Mouse (Mus musculus) lung, embryonic 14.5 days (tissue): ENCODE results near the gene Gm20662. TPM values are rescaled to one million over a fixed set of nuclear protein-coding genes. Genes with fewer than 3 reads are reported as not detected.

ENCODE experiments used
- ATAC-seq: fragments of 200-750 bp; cut with Nextera tagmentation; 2 replicates; pipeline ENCODE4 v1.8.0; 2017; ENCODE audit warnings: mild to moderate bottlenecking, moderate TSS enrichment, moderate library complexity; ENCODE audit not compliant: insufficient read depth
- DNase-seq: peaks from one replicate; pipeline ENCODE4 v3.0.0-alpha.2; 2015
- H3K27ac ChIP-seq: fragments of 300-500 bp; sonication (generic); 2 replicates; pipeline ENCODE4 v1.5.1; 2014; ENCODE audit warnings: low read depth, mild to moderate bottlenecking, moderate library complexity
- H3K27me3 ChIP-seq: fragments of 300-500 bp; sonication (generic); 2 replicates; pipeline ENCODE4 v1.6.1; 2014; ENCODE audit warnings: low read length, control low read depth; ENCODE audit not compliant: insufficient read depth
- H3K36me3 ChIP-seq: fragments of 300-500 bp; sonication (generic); 2 replicates; pipeline ENCODE4 v1.6.1; 2014; ENCODE audit warnings: control low read depth; ENCODE audit not compliant: insufficient read depth
- H3K4me1 ChIP-seq: fragments of 300-500 bp; sonication (generic); 2 replicates; pipeline ENCODE4 v1.6.1; 2014; ENCODE audit warnings: antibody characterized with exemption, control low read depth; ENCODE audit not compliant: insufficient read depth
- H3K4me2 ChIP-seq: fragments of 300-500 bp; sonication (generic); 2 replicates; pipeline ENCODE4 v1.6.1; 2014; ENCODE audit warnings: mild to moderate bottlenecking
- H3K4me3 ChIP-seq: fragments of 300-500 bp; sonication (generic); 2 replicates; pipeline ENCODE4 v1.5.1; 2014; ENCODE audit warnings: low read depth, low read length
- H3K9ac ChIP-seq: fragments of 300-500 bp; sonication (generic); 2 replicates; pipeline ENCODE4 v1.6.1; 2014
- H3K9me3 ChIP-seq: fragments of 300-500 bp; sonication (generic); 2 replicates; pipeline ENCODE4 v1.6.1; 2016; ENCODE audit warnings: low read depth, low read length, control low read depth
- CTCF ChIP-seq: IDR thresholded peaks from 2 replicates; pipeline ENCODE4 v1.5.1; 2016; ENCODE audit warnings: antibody characterized with exemption, low read depth
- WGBS: fragments of 180-500 bp; shearing (Covaris S2); extraction: QIAGEN DNeasy Blood & Tissue Kit; methylation state at CpG from one replicate; pipeline ENCODE4 v1.1.7; 2014; 5-methylcytosine and 5-hydroxymethylcytosine counted together
- polyA plus RNA-seq: library from polyadenylated mRNA; unstranded; fragments of >200 nt; fragmentation: Nextera tagmentation; extraction: Ambion mirVana; gene quantifications from 2 replicates; pipeline ENCODE4 v1.2.1, GENCODE M21; 2014

Gene Gm20662
- polyA plus RNA-seq, 1 experiment from 2014 or later = 0.37 TPM

DNA sequence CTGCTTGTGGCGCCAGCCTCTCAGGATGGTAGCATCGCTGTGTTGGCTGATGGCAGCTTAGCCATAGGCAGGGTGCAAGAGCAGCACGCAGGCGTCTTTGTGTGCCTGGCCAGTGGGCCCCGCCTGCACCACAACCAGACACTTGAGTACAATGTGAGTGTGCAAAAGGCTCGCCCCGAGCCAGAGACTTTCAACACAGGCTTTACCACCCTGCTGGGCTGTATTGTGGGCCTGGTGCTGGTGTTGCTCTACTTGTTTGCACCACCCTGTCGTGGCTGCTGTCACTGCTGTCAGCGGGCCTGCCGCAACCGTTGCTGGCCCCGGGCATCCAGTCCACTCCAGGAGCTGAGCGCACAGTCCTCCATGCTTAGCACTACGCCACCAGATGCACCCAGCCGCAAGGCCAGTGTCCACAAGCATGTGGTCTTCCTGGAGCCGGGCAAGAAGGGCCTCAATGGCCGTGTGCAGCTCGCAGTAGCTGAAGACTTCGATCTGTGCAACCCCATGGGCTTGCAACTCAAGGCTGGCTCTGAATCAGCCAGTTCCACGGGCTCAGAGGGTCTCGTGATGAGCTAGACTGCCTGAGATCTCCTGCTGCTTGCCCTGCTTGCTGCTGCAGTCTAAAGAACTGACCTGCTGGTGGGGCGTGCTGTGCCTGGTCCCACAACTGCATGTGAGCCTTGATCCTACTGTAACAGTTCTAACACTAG lies 58.3 kb downstream of the Gm20662 start:
- no peak overlapping the region for H3K9ac ChIP-seq
- H3K4me2 ChIP-seq = no peak overlapping the region
- WGBS = 84% methylated on average over 22 of the region's 22 CpGs
- no peaks in the 10 kb centered on the region for H3K9me3 ChIP-seq
- no peak for TF ChIP-seq CTCF
- DNase-seq = no peak
- ATAC-seq = no peak
- no peak overlapping the region for H3K4me3 ChIP-seq
- H3K27me3 ChIP-seq = no peaks in the 10 kb centered on the region
- H3K36me3 ChIP-seq = peaks cover 79% of the 10 kb centered on the region
- H3K4me1 ChIP-seq = peaks cover 5% of the 10 kb centered on the region; the same call in 1 of the 2 replicates
- H3K27ac ChIP-seq = no peak overlapping the region

DNA sequence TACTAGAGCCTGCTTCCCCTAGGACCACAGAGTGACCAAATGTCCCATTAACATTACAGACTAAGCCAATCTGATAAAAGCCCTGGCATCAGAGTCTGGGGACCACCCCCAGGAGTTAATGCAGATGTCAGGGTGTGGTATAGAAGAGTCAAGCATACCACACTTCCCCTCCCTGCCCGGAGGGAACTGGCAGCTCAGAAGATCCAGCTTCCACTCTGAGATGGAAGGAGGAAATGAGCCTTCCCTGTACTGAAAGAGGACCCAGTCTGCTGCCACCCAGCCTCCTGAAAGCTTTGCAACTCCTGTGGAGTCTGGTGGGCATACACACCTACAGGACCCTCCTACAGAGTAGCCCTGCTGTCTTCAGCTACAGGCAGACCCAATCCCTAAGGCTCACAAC lies 58.9 kb downstream of the Gm20662 start:
- no peak overlapping the region for H3K9ac ChIP-seq
- H3K36me3 ChIP-seq = peaks cover 81% of the 10 kb centered on the region
- no peak for TF ChIP-seq CTCF

DNA sequence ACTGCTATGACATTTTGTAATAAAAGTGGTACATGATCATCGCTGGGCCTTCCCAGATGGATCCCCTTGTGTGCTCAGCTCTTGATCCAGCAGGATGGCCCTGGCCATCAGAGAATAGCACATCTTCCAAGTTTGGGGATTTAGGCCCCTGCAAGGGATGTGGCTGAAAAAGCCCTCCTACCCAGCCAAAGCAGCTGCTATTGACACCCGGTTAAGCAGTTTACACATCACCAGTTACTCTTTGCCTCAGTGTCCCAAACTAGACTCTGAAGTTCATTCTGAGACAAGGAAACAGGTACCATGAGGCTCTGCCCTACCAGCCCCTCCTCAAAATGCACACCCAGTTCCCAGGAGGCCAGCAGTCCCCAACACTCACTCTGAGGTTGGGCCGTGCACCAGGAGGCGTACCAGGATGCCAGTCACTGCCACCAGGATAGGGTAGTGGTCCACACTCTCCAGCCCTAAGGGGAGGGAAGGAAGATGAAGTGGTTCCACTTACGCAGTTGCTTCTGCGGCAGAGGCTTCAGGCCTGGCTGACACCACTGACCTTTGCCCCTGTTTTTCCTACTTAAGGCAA lies 59.6 kb downstream of the Gm20662 start:
- TF ChIP-seq CTCF = no peak
- peaks cover 76% of the 10 kb centered on the region for H3K36me3 ChIP-seq
- H3K9ac ChIP-seq = no peak overlapping the region
- no peaks in the 10 kb centered on the region for H3K9me3 ChIP-seq
- no peak overlapping the region for H3K27ac ChIP-seq
- no peaks in the 10 kb centered on the region for H3K27me3 ChIP-seq
- WGBS = 80% methylated on average over 6 of the region's 6 CpGs
- ATAC-seq (no peak), DNase-seq (no peak)
- H3K4me2 ChIP-seq = no peak overlapping the region
- H3K4me1 ChIP-seq = peaks cover 5% of the 10 kb centered on the region; the same call in 1 of the 2 replicates
- no peak overlapping the region for H3K4me3 ChIP-seq

More for the DNA sequence above, 58.9 kb downstream of the Gm20662 start:
- H3K9me3 ChIP-seq = no peaks in the 10 kb centered on the region
- ATAC-seq (no peak), DNase-seq (no peak)
- no peak overlapping the region for H3K4me2 ChIP-seq
- 58% methylated on average over 1 of the region's 1 CpGs for WGBS
- H3K4me1 ChIP-seq = peaks cover 5% of the 10 kb centered on the region; the same call in 1 of the 2 replicates
- no peak overlapping the region for H3K4me3 ChIP-seq
- H3K27ac ChIP-seq = no peak overlapping the region
- H3K27me3 ChIP-seq = no peaks in the 10 kb centered on the region

DNA sequence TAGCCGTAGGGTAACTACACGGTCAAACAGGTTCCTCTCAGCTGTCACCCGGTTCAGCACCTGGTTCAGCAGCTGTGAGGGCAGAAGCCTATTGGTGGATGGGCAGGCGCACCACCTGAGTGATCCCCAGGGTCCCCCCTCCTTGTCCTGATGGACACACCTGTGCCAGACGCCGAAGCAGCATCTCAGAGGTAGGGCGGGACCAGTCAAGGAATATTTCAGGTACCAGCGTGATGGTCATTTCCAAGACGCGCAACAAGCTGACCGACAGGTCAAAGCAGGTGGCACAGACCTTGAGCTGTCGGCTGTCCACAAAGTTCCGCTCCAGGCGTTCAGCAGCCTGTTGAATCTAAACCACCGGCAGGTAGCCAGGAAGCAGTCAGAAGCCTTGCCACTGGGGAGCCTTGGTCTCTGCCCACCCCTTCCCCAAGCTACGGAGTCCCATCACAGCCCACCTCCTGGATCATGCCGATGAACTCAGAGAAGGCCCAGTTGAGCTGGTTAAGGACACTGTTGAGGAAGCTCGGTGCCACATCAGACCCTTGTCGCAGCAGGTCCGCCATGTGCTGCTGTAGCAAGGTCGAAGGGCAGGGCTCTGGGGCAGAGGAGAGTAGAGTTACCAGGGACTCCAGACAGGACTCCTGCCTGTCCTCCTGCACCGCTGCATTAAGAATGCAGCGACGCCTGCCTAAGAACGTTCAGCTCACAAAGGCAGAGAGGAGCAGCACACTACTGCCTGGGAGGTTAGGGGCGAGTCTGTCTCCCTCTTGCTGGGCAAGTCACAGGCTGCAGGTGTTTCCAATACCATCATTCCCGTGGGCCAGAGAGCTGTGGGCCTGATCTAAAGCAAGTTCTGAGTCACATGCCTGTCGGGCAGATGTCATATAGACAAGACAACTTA lies 60.5 kb downstream of the Gm20662 start:
- DNase-seq (no peak), ATAC-seq (no peak)
- Histone ChIP-seq H3K4me2 (no peak overlapping the region), H3K27me3 (no peaks in the 10 kb centered on the region), H3K4me3 (no peak overlapping the region), H3K9ac (no peak overlapping the region), H3K36me3 (peaks cover 70% of the 10 kb centered on the region), H3K27ac (no peak overlapping the region), H3K9me3 (no peaks in the 10 kb centered on the region), H3K4me1 (peaks cover 5% of the 10 kb centered on the region; the same call in 1 of the 2 replicates)
- WGBS = 77% methylated on average over 28 of the region's 28 CpGs
- TF ChIP-seq CTCF = no peak

DNA sequence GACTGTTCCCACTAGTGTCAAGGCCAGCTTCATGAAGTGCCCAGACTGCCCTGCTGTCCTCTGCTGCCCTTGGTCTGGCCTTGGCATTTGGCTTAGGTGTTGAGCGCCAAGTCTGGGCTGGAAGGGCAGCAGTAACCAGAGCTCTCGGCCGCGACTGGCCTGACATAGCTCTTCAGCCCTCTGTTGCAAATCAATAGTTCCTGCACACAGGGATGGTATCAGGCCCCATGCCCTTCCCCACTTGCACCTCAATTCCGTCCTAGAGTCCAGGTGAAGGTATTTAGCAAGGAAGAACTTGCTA lies 61.1 kb downstream of the Gm20662 start:
- H3K27ac ChIP-seq = no peak overlapping the region
- DNase-seq (no peak), ATAC-seq (no peak)
- H3K9me3 ChIP-seq = no peaks in the 10 kb centered on the region
- H3K4me3 ChIP-seq = no peak overlapping the region
- WGBS = 85% methylated on average over 5 of the region's 5 CpGs
- H3K4me2 ChIP-seq = no peak overlapping the region
- H3K27me3 ChIP-seq = no peaks in the 10 kb centered on the region
- H3K4me1 ChIP-seq = peaks cover 5% of the 10 kb centered on the region; the same call in 1 of the 2 replicates
- H3K9ac ChIP-seq = no peak overlapping the region
- H3K36me3 ChIP-seq = peaks cover 69% of the 10 kb centered on the region
- TF ChIP-seq CTCF = no peak

DNA sequence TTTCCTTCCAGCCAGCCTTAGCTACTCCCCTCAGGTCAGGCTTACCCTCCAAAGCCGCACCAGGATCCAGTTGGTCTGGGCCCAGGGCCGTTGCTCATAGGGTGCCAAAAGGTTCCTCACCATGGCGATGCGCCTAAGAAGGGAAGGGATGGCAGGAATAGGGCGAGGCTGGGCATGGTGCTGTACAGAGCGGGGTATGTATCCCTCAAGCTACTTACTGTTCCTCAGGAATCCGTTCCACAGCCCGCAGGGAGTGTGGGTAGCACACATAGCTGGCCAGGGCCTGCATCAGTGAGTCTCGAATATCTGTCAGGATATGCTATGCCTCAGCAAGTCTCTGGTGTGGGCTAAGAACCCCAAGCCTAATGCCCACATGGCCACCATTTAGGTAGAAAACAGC lies 62.1 kb downstream of the Gm20662 start:
- no peaks in the 10 kb centered on the region for H3K27me3 ChIP-seq
- ATAC-seq (no peak), DNase-seq (no peak)
- H3K9me3 ChIP-seq = no peaks in the 10 kb centered on the region
- H3K4me2 ChIP-seq = no peak overlapping the region
- 94% methylated on average over 9 of the region's 9 CpGs for WGBS
- no peak overlapping the region for H3K9ac ChIP-seq
- H3K36me3 ChIP-seq = peaks cover 75% of the 10 kb centered on the region
- no peak for TF ChIP-seq CTCF
- no peak overlapping the region for H3K4me3 ChIP-seq
- no peak overlapping the region for H3K27ac ChIP-seq
- peaks cover under 1% of the 10 kb centered on the region; the same call in 1 of the 2 replicates for H3K4me1 ChIP-seq

DNA sequence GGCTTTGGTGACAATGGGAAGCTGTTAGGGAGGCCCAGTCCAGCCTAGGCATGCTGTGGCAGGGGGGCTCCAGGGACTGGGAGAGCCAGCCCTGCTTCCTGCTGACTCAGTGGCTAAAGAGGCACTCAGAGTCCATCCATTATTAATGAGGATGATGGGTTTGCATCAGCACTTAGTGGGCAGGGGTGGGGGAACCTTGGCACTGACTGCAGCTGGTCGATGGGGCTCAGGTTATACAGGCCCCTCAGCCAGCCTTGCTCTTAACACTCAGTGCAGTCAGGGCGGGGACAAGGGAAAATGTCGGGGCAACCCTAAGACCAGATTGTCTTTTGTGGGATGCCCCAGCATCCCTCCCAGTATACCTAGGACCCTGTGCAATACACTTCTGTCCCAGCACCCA lies 66.0 kb downstream of the Gm20662 start:
- ATAC-seq (no peak), DNase-seq (no peak)
- TF ChIP-seq CTCF = no peak
- Histone ChIP-seq H3K4me1 (no peaks in the 10 kb centered on the region), H3K4me2 (no peak overlapping the region), H3K27me3 (no peaks in the 10 kb centered on the region), H3K36me3 (peaks cover 57% of the 10 kb centered on the region), H3K9me3 (no peaks in the 10 kb centered on the region), H3K4me3 (no peak overlapping the region), H3K9ac (no peak overlapping the region), H3K27ac (no peak overlapping the region)
- WGBS = 87% methylated on average over 3 of the region's 3 CpGs
